Mouse (Mus musculus) heart, embryonic 14.5 days (tissue): ENCODE data around the gene Trex1. TPM values are rescaled to one million over a fixed set of nuclear protein-coding genes. Genes with fewer than 3 reads are reported as not detected.

ENCODE experiments used
- ATAC-seq: fragments of 200-750 bp; cut with Nextera tagmentation; 2 replicates; pipeline ENCODE4 v1.8.0; 2017; ENCODE audit warnings: low read depth, moderate TSS enrichment; ENCODE audit not compliant: insufficient number of reproducible peaks, insufficient read depth, low FRiP score
- H3K27ac ChIP-seq, 2 experiments: fragments of 200-500 bp in 1 of 2; fragments of 300-500 bp in 1 of 2; sonication (generic) in 1 of 2; replicated peaks in 1 of 2; 2 replicates each; pipeline ENCODE4 v1.5.1; 2012 to 2014; ENCODE audit warnings: low read depth in 2 of 2, low read length in 2 of 2, control low read depth in 1 of 2, mild to moderate bottlenecking in 1 of 2, mixed read lengths in 1 of 2; ENCODE audit not compliant: control insufficient read depth in 1 of 2, insufficient read depth in 1 of 2
- H3K27me3 ChIP-seq: fragments of 300-500 bp; sonication (generic); 2 replicates; pipeline ENCODE4 v1.6.1; 2014; ENCODE audit warnings: mild to moderate bottlenecking, low read length, control low read depth; ENCODE audit not compliant: control insufficient read depth, insufficient read depth
- H3K36me3 ChIP-seq: fragments of 300-500 bp; sonication (generic); 2 replicates; pipeline ENCODE4 v1.6.1; 2014; ENCODE audit warnings: mild to moderate bottlenecking, control low read depth, low read length, mixed read lengths; ENCODE audit not compliant: control insufficient read depth, insufficient read depth
- H3K4me1 ChIP-seq, 2 experiments: fragments of 200-500 bp in 1 of 2; fragments of 300-500 bp in 1 of 2; sonication (generic) in 1 of 2; 2 replicates each; pipeline ENCODE4 v1.6.1; 2012 to 2014; ENCODE audit warnings: low read length in 2 of 2, control low read depth in 1 of 2, mixed read lengths in 1 of 2; ENCODE audit not compliant: control insufficient read depth in 2 of 2, insufficient read depth in 2 of 2
- H3K4me2 ChIP-seq: fragments of 300-500 bp; sonication (generic); 2 replicates; pipeline ENCODE4 v1.6.1; 2014; ENCODE audit warnings: mild to moderate bottlenecking, low read length
- H3K4me3 ChIP-seq, 2 experiments: fragments of 200-500 bp in 1 of 2; fragments of 300-500 bp in 1 of 2; sonication (generic) in 1 of 2; 2 replicates each; pipeline ENCODE4 v1.5.1; 2012 to 2014; ENCODE audit warnings: low read length in 2 of 2, mild to moderate bottlenecking in 2 of 2, control low read depth in 1 of 2, low read depth in 1 of 2, moderate library complexity in 1 of 2; ENCODE audit not compliant: control insufficient read depth in 1 of 2, insufficient read depth in 1 of 2
- H3K9ac ChIP-seq: fragments of 300-500 bp; sonication (generic); 2 replicates; pipeline ENCODE4 v1.6.1; 2014; ENCODE audit warnings: mild to moderate bottlenecking, low read length
- H3K9me3 ChIP-seq: fragments of 300-500 bp; sonication (generic); 2 replicates; pipeline ENCODE4 v1.6.1; 2016; ENCODE audit warnings: low read length, control low read depth; ENCODE audit not compliant: control insufficient read depth
- WGBS: fragments of 180-500 bp; shearing (Covaris S2); extraction: QIAGEN DNeasy Blood & Tissue Kit; methylation state at CpG from one replicate; pipeline ENCODE4 v1.1.7; 2014; 5-methylcytosine and 5-hydroxymethylcytosine counted together
- polyA plus RNA-seq: library from polyadenylated mRNA; unstranded; fragments of >200 nt; fragmentation: Nextera tagmentation; extraction: Ambion mirVana; gene quantifications from 2 replicates; pipeline ENCODE4 v1.2.1, GENCODE M21; 2014

Trex1 gene
- polyA plus RNA-seq, 1 experiment from 2014 or later = 8.1 TPM

GRCm38 (mm10) chr9:109087987-109088386 lies 28.5 kb upstream of the Trex1 start:
- peak overlapping the region; percentile 16; the same call in 1 of the 2 replicates for H3K9ac ChIP-seq
- no peak for ATAC-seq

GRCm38 (mm10) chr9:109084922-109085321 lies 25.4 kb upstream of the Trex1 start:
- 18% methylated on average over 2 of the region's 2 CpGs for WGBS
- H3K4me2 ChIP-seq = no peak overlapping the region
- ATAC-seq = no peak
- H3K4me1 ChIP-seq = peaks cover 8 to 26% of the 10 kb centered on the region in 2 experiments
- H3K4me3 ChIP-seq = no peak overlapping the region
- H3K36me3 ChIP-seq = peaks cover 20% of the 10 kb centered on the region
- no peaks in the 10 kb centered on the region for H3K9me3 ChIP-seq
- no peak overlapping the region for H3K27ac ChIP-seq
- H3K9ac ChIP-seq = no peak overlapping the region
- H3K27me3 ChIP-seq = no peaks in the 10 kb centered on the region

More at GRCm38 (mm10) chr9:109087987-109088386, 28.5 kb upstream of the Trex1 start:
- peaks cover 5 to 14% of the 10 kb centered on the region in 2 experiments for H3K4me1 ChIP-seq
- no peak overlapping the region for H3K4me2 ChIP-seq
- WGBS = 17% methylated on average over 5 of the region's 5 CpGs
- no peak overlapping the region for H3K4me3 ChIP-seq
- H3K27ac ChIP-seq = no peak overlapping the region
- no peaks in the 10 kb centered on the region for H3K27me3 ChIP-seq
- H3K9me3 ChIP-seq = no peaks in the 10 kb centered on the region
- peaks cover 36% of the 10 kb centered on the region for H3K36me3 ChIP-seq

- peaks cover 6 to 18% of the 10 kb centered on the region in 2 experiments for H3K4me1 ChIP-seq
- H3K4me3 ChIP-seq = peak within 1 kb of the TSS; percentile 65 to 75
- H3K9ac ChIP-seq = peak within 1 kb of the TSS; percentile 86
- peak within 1 kb of the TSS; percentile 84 for H3K4me2 ChIP-seq
- under 1% methylated on average over 37 of the region's 37 CpGs for WGBS
- H3K36me3 ChIP-seq = peaks cover 30% of the 10 kb centered on the region
- peak; percentile 92 for ATAC-seq
- no peaks in the 10 kb centered on the region for H3K27me3 ChIP-seq
- H3K27ac ChIP-seq = peak within 1 kb of the TSS; percentile 41 to 49
- H3K9me3 ChIP-seq = no peaks in the 10 kb centered on the region
Observed at GRCm38 (mm10) chr9:109082124-109082800, 22.7 kb upstream of the Trex1 start, which contains the start of the genes Ccdc51 and Tma7. TSS of gene Ccdc51 (plus strand) at chr9:109082493. TSS of gene Tma7 (minus strand) at chr9:109082587.

GRCm38 (mm10) chr9:109081749-109082123 lies 22.2 kb upstream of the Trex1 start:
- Histone ChIP-seq H3K4me1 (peaks cover 6 to 17% of the 10 kb centered on the region in 2 experiments), H3K27me3 (no peaks in the 10 kb centered on the region), H3K4me2 (peak overlapping the region; percentile 84), H3K36me3 (peaks cover 30% of the 10 kb centered on the region), H3K9me3 (no peaks in the 10 kb centered on the region), H3K4me3 (peak overlapping the region; percentile 65 to 75), H3K27ac (peak overlapping the region; percentile 5 to 49; a peak in 3 of 4 replicates), H3K9ac (peak overlapping the region; percentile 86)
- ATAC-seq = 0 out of 2 replicates have a peak, but pooled peaks have one; percentile 17
- WGBS = 2% methylated on average over 11 of the region's 11 CpGs

- Histone ChIP-seq H3K9me3 (no peaks in the 10 kb centered on the region), H3K4me1 (peaks cover 6 to 17% of the 10 kb centered on the region in 2 experiments), H3K27ac (no peak overlapping the region), H3K4me2 (no peak overlapping the region), H3K4me3 (no peak overlapping the region), H3K9ac (no peak overlapping the region), H3K27me3 (no peaks in the 10 kb centered on the region), H3K36me3 (peaks cover 30% of the 10 kb centered on the region)
- no peak for ATAC-seq
- WGBS = 88% methylated on average over 3 of the region's 3 CpGs
Observed at GRCm38 (mm10) chr9:109080516-109080915, 21.0 kb upstream of the Trex1 start.

- no peaks in the 10 kb centered on the region for H3K27me3 ChIP-seq
- peak; percentile 95 for ATAC-seq
- peaks cover 42% of the 10 kb centered on the region for H3K36me3 ChIP-seq
- peak within 1 kb of the TSS; percentile 74 to 96 for H3K4me3 ChIP-seq
- no peaks in the 10 kb centered on the region for H3K9me3 ChIP-seq
- WGBS = under 1% methylated on average over 55 of the region's 57 CpGs
- peak within 1 kb of the TSS; percentile 91 for H3K4me2 ChIP-seq
- H3K27ac ChIP-seq = peak within 1 kb of the TSS; percentile 37 to 68
- H3K4me1 ChIP-seq = peaks cover 9 to 15% of the 10 kb centered on the region in 2 experiments
- peak within 1 kb of the TSS; percentile 87 for H3K9ac ChIP-seq
Observed at GRCm38 (mm10) chr9:109073661-109074573, 14.4 kb upstream of the Trex1 start, which contains the start of gene Atrip. TSS of gene Atrip (minus strand) at chr9:109074124.

GRCm38 (mm10) chr9:109068095-109068735 lies 8.7 kb upstream of the Trex1 start:
- Histone ChIP-seq H3K27ac (no peak overlapping the region), H3K36me3 (peaks cover 89% of the 10 kb centered on the region), H3K9ac (no peak overlapping the region), H3K4me1 (peaks cover 3 to 9% of the 10 kb centered on the region in 2 experiments), H3K4me3 (no peak overlapping the region), H3K27me3 (no peaks in the 10 kb centered on the region), H3K4me2 (no peak overlapping the region), H3K9me3 (no peaks in the 10 kb centered on the region)
- no peak for ATAC-seq
- 95% methylated on average over 3 of the region's 3 CpGs for WGBS
